Mouse (Mus musculus): Measurements from ENCODE around the gene Prkag2.

- TF ChIP-seq CTCF (IDR thresholded peaks at IDR 0.05; ENCODE audit: insufficient read depth, low read length) (no peak), POLR2A (IDR thresholded peaks at IDR 0.05; ENCODE audit: borderline replicate concordance, extremely low read depth, low read depth, low read length) (no peak)
Measured at GRCm38 (mm10) chr5:24969241-24969880, 131.1 kb downstream of the Prkag2 start.
